Mouse (Mus musculus): ENCODE measurements around the gene Igll1. TPM values are rescaled to one million over a fixed set of nuclear protein-coding genes. Genes with fewer than 3 reads are reported as not detected.

Igll1 gene
- total RNA-seq, 1 experiment = 1.5 TPM

- Histone ChIP-seq H3K4me1 (ENCODE audit: control insufficient read depth in 2 of 2, insufficient read depth in 2 of 2, low read length in 2 of 2, poor library complexity in 1 of 2) (peaks cover 3 to 7% of the 10 kb centered on the region in 2 experiments; a peak in 3 of 4 replicates), H3K9me3 (ENCODE audit: control insufficient read depth, insufficient read depth, low read depth, low read length) (no peaks in the 10 kb centered on the region), H3K27ac (ENCODE audit: insufficient read depth, low read depth, low read length, poor library complexity, severe bottlenecking) (no peak overlapping the region), H3K36me3 (ENCODE audit: control insufficient read depth, insufficient read depth, low read length, poor library complexity, severe bottlenecking) (no peaks in the 10 kb centered on the region), H3K4me3 (ENCODE audit: insufficient read depth in 1 of 2, low read depth in 1 of 2, low read length in 2 of 2, poor library complexity in 1 of 2, severe bottlenecking in 1 of 2) (no peak overlapping the region), H3K9ac (ENCODE audit: insufficient read depth, low read depth, low read length, poor library complexity, severe bottlenecking) (no peak overlapping the region)
- in situ Hi-C loops (cut with MboI; ENCODE audit: low sequenced_read_pairs in 2 of 2, unreplicated experiment in 2 of 2) = no loop called here
- DNase-seq (ENCODE audit: low read depth, low spot score) = no peak
- no peak for TF ChIP-seq CHD2 (IDR thresholded peaks at IDR 0.05; ENCODE audit: low read depth, low read length)
- TF ChIP-seq ZNF384 (IDR thresholded peaks at IDR 0.05; ENCODE audit: low read depth, low read length) = no peak
- no peak for TF ChIP-seq MAFK (IDR thresholded peaks at IDR 0.05; ENCODE audit: insufficient read depth, low read depth, low read length)
Measured at GRCm38 (mm10) chr16:16826223-16826622, 37.6 kb downstream of the Igll1 start.

- in situ Hi-C loops (cut with MboI; ENCODE audit: low sequenced_read_pairs in 2 of 2, unreplicated experiment in 2 of 2) = no loop called here
- H3K4me1 ChIP-seq (ENCODE audit: control insufficient read depth in 2 of 2, insufficient read depth in 2 of 2, low read length in 2 of 2, poor library complexity in 1 of 2) = peaks cover 3 to 7% of the 10 kb centered on the region in 2 experiments; a peak in 3 of 4 replicates
- no peak for DNase-seq (ENCODE audit: low read depth, low spot score)
- no peak overlapping the region for H3K4me3 ChIP-seq (ENCODE audit: insufficient read depth in 1 of 2, low read depth in 1 of 2, low read length in 2 of 2, poor library complexity in 1 of 2, severe bottlenecking in 1 of 2)
- H3K9ac ChIP-seq (ENCODE audit: insufficient read depth, low read depth, low read length, poor library complexity, severe bottlenecking) = no peak overlapping the region
- no peak for TF ChIP-seq MAFK (IDR thresholded peaks at IDR 0.05; ENCODE audit: insufficient read depth, low read depth, low read length)
- TF ChIP-seq ZNF384 (IDR thresholded peaks at IDR 0.05; ENCODE audit: low read depth, low read length) = no peak
- no peak for TF ChIP-seq ZC3H11A (IDR thresholded peaks at IDR 0.05; ENCODE audit: borderline replicate concordance, low read depth, low read length)
- no peak for TF ChIP-seq HCFC1 (IDR thresholded peaks at IDR 0.05; ENCODE audit: borderline replicate concordance, insufficient read depth, low read length)
- no peak for TF ChIP-seq CHD2 (IDR thresholded peaks at IDR 0.05; ENCODE audit: low read depth, low read length)
- H3K9me3 ChIP-seq (ENCODE audit: control insufficient read depth, insufficient read depth, low read depth, low read length) = no peaks in the 10 kb centered on the region
- no peak overlapping the region; the same call in 1 of the 2 replicates for H3K27ac ChIP-seq (ENCODE audit: insufficient read depth, low read depth, low read length, poor library complexity, severe bottlenecking)
- no peaks in the 10 kb centered on the region for H3K36me3 ChIP-seq (ENCODE audit: control insufficient read depth, insufficient read depth, low read length, poor library complexity, severe bottlenecking)
Measured at GRCm38 (mm10) chr16:16825476-16825875, 38.3 kb downstream of the Igll1 start.

Other genes starting within 250 kb of the Igll1 start
- 0.13 TPM in 1 of 2 replicates, not detected in the other for gene Olfr19, start 187.6 kb downstream of the Igll1 start, total RNA-seq (2012; rRNA removed)
- 0.49 and 1.0 TPM in 2 replicates for gene Spag6l, start 34.5 kb downstream of the Igll1 start, total RNA-seq (2012; rRNA removed)
- 140 and 194 TPM in 2 replicates for gene Top3b, start 6.8 kb upstream of the Igll1 start, total RNA-seq (2012; rRNA removed)
- gene Vpreb1, start 6.9 kb upstream of the Igll1 start, total RNA-seq (2012; rRNA removed) = 4.0 and 7.0 TPM in 2 replicates
- 32.8 and 38.2 TPM in 2 replicates for gene Ppm1f, start 32.5 kb upstream of the Igll1 start, total RNA-seq (2012; rRNA removed)
- gene Mapk1, start 119.4 kb upstream of the Igll1 start, total RNA-seq (2012; rRNA removed) = 100 and 136 TPM in 2 replicates
- gene Ypel1, start 205.7 kb upstream of the Igll1 start, total RNA-seq (2012; rRNA removed) = 5.9 and 10.5 TPM in 2 replicates
- gene Ppil2, start 247.3 kb upstream of the Igll1 start, total RNA-seq (2012; rRNA removed) = 73.2 and 86.7 TPM in 2 replicates